Comparison of ENCODE assay signal across 8 mouse cellular contexts in genomic region chrX:56610318-56610694, GRCm38 (mm10). TPM values are rescaled to one million over a fixed set of nuclear protein-coding genes. Genes with fewer than 3 reads are reported as not detected.
DNase-seq lines count a peak whose midpoint lies in the region; ATAC-seq and TF ChIP-seq lines count a peak whose summit lies in the region.

No protein-coding gene starts in this region.

- TF ChIP-seq EP300 in lung, postnatal 0 days (IDR thresholded peaks at IDR 0.05), result no peak
- no peak for TF ChIP-seq EP300 in liver, embryonic 14.5 days (IDR thresholded peaks at IDR 0.05; ENCODE audit: low read depth)

- no peak for TF ChIP-seq CTCF in cerebellum, adult 2 months (IDR thresholded peaks at IDR 0.05; ENCODE audit: borderline replicate concordance, insufficient read depth, low read depth, low read length)
- TF ChIP-seq CTCF in lung, postnatal 0 days (IDR thresholded peaks at IDR 0.05), result no peak
- no peak for TF ChIP-seq CTCF in liver, embryonic 14.5 days (IDR thresholded peaks at IDR 0.05; ENCODE audit: low read depth)

- H3K4me3 ChIP-seq in cerebellum, adult 2 months (replicated peaks; ENCODE audit: insufficient read depth, low read depth, low read length), result peak overlapping the region; percentile 92
- H3K4me3 ChIP-seq in lung, postnatal 0 days (ENCODE audit: low read depth, low read length), result peak overlapping the region; percentile 59
- H3K4me3 ChIP-seq in heart, embryonic 16.5 days (ENCODE audit: low read length), result peak overlapping the region; percentile 72
- peak overlapping the region; percentile 79 to 86 for H3K4me3 ChIP-seq in liver, embryonic 14.5 days (ENCODE audit: insufficient read depth in 1 of 2, low read depth in 2 of 2, low read length in 2 of 2)

- ATAC-seq in cerebellum, adult (ENCODE audit: insufficient number of reproducible peaks, low FRiP score, low TSS enrichment), result no peak
- ATAC-seq in lung, postnatal 0 days, result no peak
- no peak; the same call in 1 of the 2 replicates for ATAC-seq in heart, embryonic 16.5 days (replicated peaks; ENCODE audit: extremely low read depth, insufficient read depth, low FRiP score)
- ATAC-seq in liver, embryonic 14.5 days (ENCODE audit: insufficient read depth), result no peak

- H3K27me3 ChIP-seq in cerebellum, adult 2 months (ENCODE audit: control insufficient read depth, insufficient read depth, low read length), result no peaks in the 10 kb centered on the region
- no peaks in the 10 kb centered on the region for H3K27me3 ChIP-seq in lung, postnatal 0 days (replicated peaks; ENCODE audit: insufficient read depth, low read length)
- no peaks in the 10 kb centered on the region for H3K27me3 ChIP-seq in heart, embryonic 16.5 days (ENCODE audit: control insufficient read depth, insufficient read depth, low read length)
- H3K27me3 ChIP-seq in liver, embryonic 14.5 days (ENCODE audit: control insufficient read depth, insufficient read depth, low read length), result no peaks in the 10 kb centered on the region

- peak overlapping the region; percentile 59 for H3K4me2 ChIP-seq in lung, postnatal 0 days (replicated peaks; ENCODE audit: low read depth, low read length)
- H3K4me2 ChIP-seq in heart, embryonic 16.5 days (ENCODE audit: low read depth, low read length), result peak overlapping the region; percentile 81
- H3K4me2 ChIP-seq in liver, embryonic 14.5 days (ENCODE audit: low read depth), result peak overlapping the region; percentile 66

- peak in 1 of 2 experiments; percentile 4 for DNase-seq in cerebellum, adult 2 months
- DNase-seq in lung, postnatal 0 days (ENCODE audit: low spot score), result peak; percentile 5
- no peak for DNase-seq in lung, postnatal 14 days
- no peak for DNase-seq in liver, embryonic 14.5 days (ENCODE audit: low read depth in 3 of 3, low spot score in 3 of 3)
- peak; percentile 24 to 27 for DNase-seq in right cerebral cortex, postnatal 10 days (ENCODE audit: low spot score in 2 of 2)
- DNase-seq in adrenal gland, adult 8-10 months, result no peak

- TF ChIP-seq POLR2A in cerebellum, adult 2 months (IDR thresholded peaks at IDR 0.05; ENCODE audit: borderline replicate concordance, insufficient read depth, low read length), result no peak

- 0 out of 2 replicates have a peak overlapping the region, but pooled peaks have one; percentile 56 for H3K27ac ChIP-seq in cerebellum, adult 2 months (ENCODE audit: insufficient read depth, low read length)
- peak overlapping the region; percentile 38; the same call in 1 of the 2 replicates for H3K27ac ChIP-seq in lung, postnatal 0 days (ENCODE audit: low read length)
- no peak overlapping the region; the same call in 1 of the 2 replicates for H3K27ac ChIP-seq in heart, embryonic 16.5 days (ENCODE audit: low read length)
- no peak overlapping the region for H3K27ac ChIP-seq in liver, embryonic 14.5 days

- 7% methylated on average over 13 of the region's 13 CpGs for WGBS in cerebellum, adult 2 months
- WGBS in lung, postnatal 0 days, result 9% methylated on average over 13 of the region's 13 CpGs
- 9% methylated on average over 13 of the region's 13 CpGs for WGBS in heart, embryonic 16.5 days
- WGBS in liver, embryonic 14.5 days (ENCODE audit: insufficient replicate concordance), result 8% methylated on average over 13 of the region's 13 CpGs

- H3K4me1 ChIP-seq in cerebellum, adult 2 months (ENCODE audit: control insufficient read depth, insufficient read depth, low read length), result no peaks in the 10 kb centered on the region
- H3K4me1 ChIP-seq in lung, postnatal 0 days (ENCODE audit: insufficient read depth, low read depth, low read length), result no peaks in the 10 kb centered on the region
- peaks cover 5% of the 10 kb centered on the region; the same call in 1 of the 2 replicates for H3K4me1 ChIP-seq in heart, embryonic 16.5 days (ENCODE audit: control insufficient read depth, insufficient read depth, low read length)
- H3K4me1 ChIP-seq in liver, embryonic 14.5 days (replicated peaks; ENCODE audit: control insufficient read depth in 2 of 2, insufficient read depth in 2 of 2, low read length in 1 of 2), result peaks cover 13 to 31% of the 10 kb centered on the region in 2 experiments

- H3K36me3 ChIP-seq in lung, postnatal 0 days (ENCODE audit: insufficient read depth, low read length), result no peaks in the 10 kb centered on the region
- H3K36me3 ChIP-seq in heart, embryonic 16.5 days (ENCODE audit: control insufficient read depth, insufficient read depth), result no peaks in the 10 kb centered on the region
- no peaks in the 10 kb centered on the region for H3K36me3 ChIP-seq in liver, embryonic 14.5 days (replicated peaks; ENCODE audit: control insufficient read depth, insufficient read depth, low read depth)

- no peaks in the 10 kb centered on the region for H3K9me3 ChIP-seq in lung, postnatal 0 days (ENCODE audit: low read length)
- H3K9me3 ChIP-seq in heart, embryonic 16.5 days (replicated peaks; ENCODE audit: control insufficient read depth, low read length), result no peaks in the 10 kb centered on the region
- no peaks in the 10 kb centered on the region for H3K9me3 ChIP-seq in liver, embryonic 14.5 days (ENCODE audit: control insufficient read depth, low read length)

- H3K9ac ChIP-seq in lung, postnatal 0 days (replicated peaks; ENCODE audit: low read depth), result peak overlapping the region; percentile 46
- H3K9ac ChIP-seq in heart, embryonic 16.5 days (ENCODE audit: low read length), result peak overlapping the region; percentile 81
- peak overlapping the region; percentile 68 for H3K9ac ChIP-seq in liver, embryonic 14.5 days (replicated peaks)

RNA-seq across cellular contexts. Expression of gene Slc9a6, which starts 0.7 kb away (rescaled TPM):
- polyA plus RNA-seq in cerebellum, adult 2 months (2012; rRNA removed), result 97.5 and 97.8 TPM in 2 replicates
- 15.1 and 16.1 TPM in 2 replicates for polyA plus RNA-seq in lung, postnatal 0 days (2015; fragmentation: Nextera tagmentation; extraction: Ambion mirVana)
- polyA plus RNA-seq in heart, embryonic 16.5 days (2015; fragmentation: Nextera tagmentation; extraction: Ambion mirVana), result 7.1 and 7.3 TPM in 2 replicates
- polyA plus RNA-seq in liver, embryonic 14.5 days (2012; rRNA removed), result 2.8 and 3.4 TPM in 2 replicates
- polyA plus RNA-seq in liver, embryonic 14.5 days (2014; fragmentation: Nextera tagmentation; extraction: Ambion mirVana), result 2.5 and 4.0 TPM in 2 replicates
- total RNA-seq in adrenal gland, adult 8-10 months (2022), result 10 to 100 TPM; 35.6 to 39.1 (median 37.6) TPM

RNA-seq across cellular contexts. Expression of gene Mmgt1, which starts 12.4 kb away (rescaled TPM):
- polyA plus RNA-seq in cerebellum, adult 2 months (2012; rRNA removed), result 27.3 and 27.4 TPM in 2 replicates
- polyA plus RNA-seq in lung, postnatal 0 days (2015; fragmentation: Nextera tagmentation; extraction: Ambion mirVana), result 11.8 and 12.1 TPM in 2 replicates
- 24.6 and 26.1 TPM in 2 replicates for polyA plus RNA-seq in heart, embryonic 16.5 days (2015; fragmentation: Nextera tagmentation; extraction: Ambion mirVana)
- polyA plus RNA-seq in liver, embryonic 14.5 days (2012; rRNA removed), result 3.7 and 5.1 TPM in 2 replicates
- 8.5 and 8.7 TPM in 2 replicates for polyA plus RNA-seq in liver, embryonic 14.5 days (2014; fragmentation: Nextera tagmentation; extraction: Ambion mirVana)
- total RNA-seq in adrenal gland, adult 8-10 months (2022), result 10 to 100 TPM; 24.8 to 31.3 (median 27.9) TPM

Comparison
In these comparisons a context has a peak if more than half of its experiments do, and no peak if none do; other contexts are left out.
1. DNase-seq: peak in lung, postnatal 0 days (single experiment) and right cerebral cortex, postnatal 10 days (2 of 2); none in lung, postnatal 14 days (single experiment), liver, embryonic 14.5 days (0 of 3) and adrenal gland, adult 8-10 months (single experiment).
2. H3K27ac ChIP-seq: peak in cerebellum, adult 2 months (single experiment) and lung, postnatal 0 days (single experiment); none in heart, embryonic 16.5 days (single experiment) and liver, embryonic 14.5 days (single experiment).
3. Peak in every context shown above with its lines, with median percentiles within 50 percentile points of each other: H3K4me3 ChIP-seq, H3K4me2 ChIP-seq and H3K9ac ChIP-seq.